Mouse (Mus musculus): Measurements from ENCODE around the gene Cebpe. TPM values are rescaled to one million over a fixed set of nuclear protein-coding genes. Genes with fewer than 3 reads are reported as not detected.

The Cebpe gene
- total RNA-seq, 2 experiments from 2014 or later, result not detected

- DNase-seq (ENCODE audit: extremely low spot score in 1 of 2, low spot score in 1 of 2), result no peak
These were observed 12.1 kb upstream of the Cebpe start for GRCm38 (mm10) chr14:54724049-54724448.

GRCm38 (mm10) chr14:54721711-54722110 is 9.7 kb upstream of the Cebpe start:
- DNase-seq (ENCODE audit: extremely low spot score in 1 of 2, low spot score in 1 of 2), result no peak

DNA sequence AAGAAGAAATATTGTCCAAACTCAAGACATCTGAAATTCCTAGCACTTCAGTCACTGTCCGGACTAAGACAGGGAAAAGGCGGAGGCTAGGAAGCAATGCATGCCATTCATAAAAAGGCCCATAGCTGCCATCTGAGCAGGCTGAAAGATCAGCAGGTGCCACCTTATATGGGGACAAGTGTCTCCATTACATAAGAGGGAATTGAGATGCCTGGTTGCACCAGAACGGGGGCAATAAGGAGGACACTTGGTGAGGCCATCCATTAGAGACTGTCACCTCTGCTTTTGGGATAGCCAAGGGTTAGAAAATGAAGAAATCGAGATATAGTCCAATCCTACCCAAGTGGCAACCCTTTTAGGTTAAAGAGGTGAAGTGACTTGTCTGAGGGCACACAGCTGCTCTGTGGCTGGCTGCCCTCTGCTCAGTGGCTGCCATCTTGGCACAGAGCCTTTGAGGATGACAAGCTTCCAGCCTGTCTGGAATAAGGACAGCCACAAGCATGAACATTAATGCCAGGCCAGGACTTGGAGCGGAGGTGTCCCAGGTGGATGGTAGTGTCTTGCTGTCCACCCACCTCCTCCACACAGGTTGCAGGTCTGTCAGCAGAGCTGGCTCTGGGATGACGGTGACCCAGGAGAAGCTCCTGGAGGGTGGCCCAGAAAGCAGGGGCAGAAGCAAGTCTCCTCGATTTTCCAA is 8.8 kb upstream of the Cebpe start:
- DNase-seq (ENCODE audit: extremely low spot score in 1 of 2, low spot score in 1 of 2), result no peak

DNA sequence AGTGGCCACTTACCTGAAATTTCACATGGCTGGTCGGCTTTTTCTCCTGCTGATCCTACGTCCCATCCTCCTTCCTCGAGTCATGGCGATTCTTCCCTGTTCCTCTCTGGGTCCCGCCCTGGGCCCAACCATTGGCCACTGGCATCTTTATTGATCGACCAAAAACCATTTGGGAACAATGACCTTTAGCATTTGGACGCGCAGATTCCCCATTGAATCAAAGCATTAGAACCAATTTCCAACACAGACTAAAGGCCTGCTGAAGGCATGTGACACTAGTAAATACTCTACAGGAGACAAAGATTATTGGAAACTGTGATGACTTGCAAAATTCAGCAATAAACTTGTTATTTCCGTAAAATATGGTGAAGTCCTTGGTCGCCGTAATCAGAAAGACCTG is 8.1 kb upstream of the Cebpe start:
- DNase-seq (ENCODE audit: extremely low spot score in 1 of 2, low spot score in 1 of 2), result no peak

- DNase-seq (ENCODE audit: extremely low spot score in 1 of 2, low spot score in 1 of 2), result no peak
These were observed 3.4 kb upstream of the Cebpe start for GRCm38 (mm10) chr14:54715402-54715801.

- DNase-seq (ENCODE audit: extremely low spot score in 1 of 2, low spot score in 1 of 2), result no peak
These were observed 2.7 kb upstream of the Cebpe start for GRCm38 (mm10) chr14:54714617-54715081.

DNA sequence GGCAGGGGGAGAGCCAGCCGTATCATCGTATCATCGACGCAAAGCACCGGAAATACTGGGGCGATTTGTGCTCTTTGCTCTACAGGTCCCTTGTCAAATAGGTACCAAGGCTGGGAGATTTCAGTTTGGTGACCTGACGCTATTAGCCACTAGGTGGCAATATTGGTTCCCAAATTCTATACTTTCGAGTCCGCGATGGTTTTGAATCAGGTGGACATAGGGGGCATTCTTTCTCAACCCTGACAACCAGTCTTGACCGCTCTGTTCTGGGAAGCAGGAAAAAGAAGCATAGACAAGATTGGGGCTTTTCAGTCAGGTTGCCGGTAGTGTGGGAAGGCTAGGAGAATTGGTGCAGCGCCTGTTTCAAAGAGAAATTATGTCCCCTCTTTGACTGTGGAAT is 2.1 kb upstream of the Cebpe start:
- DNase-seq (ENCODE audit: extremely low spot score in 1 of 2, low spot score in 1 of 2), result peak; percentile 63 to 69

- no peak for DNase-seq (ENCODE audit: extremely low spot score in 1 of 2, low spot score in 1 of 2)
These were observed 887 bp upstream of the Cebpe start for GRCm38 (mm10) chr14:54712861-54713260.

GRCm38 (mm10) chr14:54709054-54709453 is 2.9 kb downstream of the Cebpe start:
- no peak for DNase-seq (ENCODE audit: extremely low spot score in 1 of 2, low spot score in 1 of 2)

DNA sequence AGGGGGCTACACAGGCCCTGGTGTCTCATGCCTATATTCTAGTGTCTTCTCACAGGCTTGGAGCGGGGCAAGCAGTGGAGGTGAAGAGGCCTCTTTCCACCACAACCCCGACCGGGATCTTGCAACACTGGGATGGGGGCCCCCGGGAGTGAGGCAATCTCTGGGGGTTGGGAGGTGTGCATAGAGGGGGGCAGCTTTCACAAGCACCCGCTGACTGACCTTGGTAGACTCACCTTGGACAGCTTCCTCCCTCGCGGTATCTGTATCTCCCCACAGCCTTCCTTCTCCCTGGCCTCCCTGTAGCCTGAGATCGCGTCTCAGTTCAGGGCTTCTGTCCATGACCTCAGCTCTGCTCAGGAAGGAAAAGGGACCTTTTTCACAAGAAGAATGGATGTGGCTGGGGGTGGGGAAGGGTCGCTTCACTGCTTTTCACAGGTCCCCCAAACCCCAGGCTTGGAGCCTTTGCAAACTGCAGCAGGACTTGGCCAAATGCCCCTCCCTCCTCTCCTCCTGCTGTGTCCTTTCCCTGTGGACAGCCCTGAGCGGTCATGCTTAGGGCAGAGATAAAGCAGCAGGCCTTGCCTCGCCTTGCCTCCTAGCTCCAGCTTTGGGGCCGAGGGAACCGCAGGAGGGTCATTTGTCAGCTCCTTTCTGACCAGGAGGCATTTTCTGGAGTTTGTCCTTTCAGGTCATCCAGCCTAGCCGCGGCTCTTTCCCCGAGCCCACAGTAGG is 5.2 kb downstream of the Cebpe start:
- no peak for DNase-seq (ENCODE audit: extremely low spot score in 1 of 2, low spot score in 1 of 2)

GRCm38 (mm10) chr14:54705844-54706243 is 6.1 kb downstream of the Cebpe start:
- no peak for DNase-seq (ENCODE audit: extremely low spot score in 1 of 2, low spot score in 1 of 2)

DNA sequence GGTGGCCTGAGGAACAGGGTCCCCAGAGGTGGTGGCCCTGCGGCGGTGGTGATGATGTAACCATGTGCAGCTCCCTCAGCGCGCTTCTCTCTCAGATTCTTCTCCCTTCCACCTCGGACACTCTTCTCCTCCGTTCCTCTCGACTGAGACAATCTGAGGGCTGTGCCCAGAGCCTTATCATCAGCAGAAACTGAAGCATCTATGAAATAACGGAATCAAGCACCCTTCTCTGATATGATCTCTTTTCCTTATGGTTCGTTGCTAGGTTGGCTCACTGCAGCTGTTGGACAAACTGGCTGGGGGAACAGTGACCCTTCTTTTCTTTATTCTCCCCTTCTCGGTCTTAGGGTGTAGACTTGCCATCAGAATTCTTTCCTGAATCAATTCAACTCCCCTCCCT is 8.8 kb downstream of the Cebpe start:
- DNase-seq (ENCODE audit: extremely low spot score in 1 of 2, low spot score in 1 of 2), result no peak

DNA sequence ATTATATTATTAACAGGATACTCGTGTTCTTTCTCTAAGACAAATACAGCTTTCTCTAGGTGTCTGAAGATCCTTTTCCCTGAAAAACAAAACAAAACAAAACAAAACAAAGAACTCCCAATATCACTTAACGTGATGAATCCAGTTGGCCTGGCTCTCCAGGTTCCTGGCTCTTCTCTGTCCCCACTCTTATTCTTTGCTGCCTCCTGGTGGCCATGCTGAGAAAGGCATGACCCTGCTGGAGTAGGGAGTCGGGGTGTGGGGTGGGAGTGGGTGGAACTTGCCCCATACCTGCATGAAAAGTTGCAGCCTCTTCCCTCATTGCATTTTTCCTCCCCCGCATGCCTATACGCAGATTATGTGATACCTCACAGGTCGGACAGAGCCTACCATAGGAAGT is 10.7 kb downstream of the Cebpe start:
- peak; percentile 56 to 87 for DNase-seq (ENCODE audit: extremely low spot score in 1 of 2, low spot score in 1 of 2)

DNA sequence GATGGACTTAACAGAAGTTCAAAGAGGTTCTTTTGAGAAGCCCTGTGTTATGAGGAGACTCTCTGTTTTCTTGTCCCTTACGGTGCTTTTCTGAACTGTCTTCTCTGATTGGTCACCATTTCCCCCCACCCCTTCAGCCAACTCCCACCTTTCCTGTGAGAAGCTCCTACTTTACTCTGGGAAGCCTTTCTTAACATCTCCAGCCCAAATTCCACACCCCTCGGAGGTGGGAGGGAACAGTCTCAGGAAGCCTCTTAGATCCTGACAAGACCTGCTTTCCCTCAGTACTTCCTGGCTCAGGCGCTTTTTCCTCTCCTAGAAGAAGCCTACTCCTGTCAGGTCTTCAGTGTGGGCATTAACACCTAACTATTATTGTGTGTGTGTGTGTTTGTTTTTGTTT is 12.4 kb downstream of the Cebpe start:
- DNase-seq (ENCODE audit: extremely low spot score in 1 of 2, low spot score in 1 of 2), result no peak

- DNase-seq (ENCODE audit: extremely low spot score in 1 of 2, low spot score in 1 of 2), result no peak
These were observed 13.2 kb downstream of the Cebpe start, which contains the start of gene Gm29776 for GRCm38 (mm10) chr14:54698733-54699132. Gene Gm29776, minus strand, starts transcription at chr14:54698833.

GRCm38 (mm10) chr14:54696752-54697151 is 15.2 kb downstream of the Cebpe start:
- no peak for DNase-seq (ENCODE audit: extremely low spot score in 1 of 2, low spot score in 1 of 2)

- DNase-seq (ENCODE audit: extremely low spot score in 1 of 2, low spot score in 1 of 2), result no peak
These were observed 16.9 kb downstream of the Cebpe start for GRCm38 (mm10) chr14:54695042-54695441.

- DNase-seq (ENCODE audit: extremely low spot score in 1 of 2, low spot score in 1 of 2), result no peak
These were observed 24.7 kb downstream of the Cebpe start for GRCm38 (mm10) chr14:54687251-54687650.

- DNase-seq (ENCODE audit: extremely low spot score in 1 of 2, low spot score in 1 of 2), result peak; percentile 100
These were observed 25.3 kb downstream of the Cebpe start, which contains the start of gene Acin1 for GRCm38 (mm10) chr14:54686522-54687143. Gene Acin1, minus strand, starts transcription at chr14:54686931.

- DNase-seq (ENCODE audit: extremely low spot score in 1 of 2, low spot score in 1 of 2), result no peak
These were observed 25.9 kb downstream of the Cebpe start, which contains the start of gene 1700123O20Rik for GRCm38 (mm10) chr14:54686063-54686521. Gene 1700123O20Rik, plus strand, starts transcription at chr14:54686216.

- DNase-seq (ENCODE audit: extremely low spot score in 1 of 2, low spot score in 1 of 2), result no peak
These were observed 26.5 kb downstream of the Cebpe start for GRCm38 (mm10) chr14:54685471-54685870.

All from layer of hippocampus, postnatal 25 days (tissue).